Mouse (Mus musculus): ENCODE data around the gene Ccdc136. TPM values are rescaled to one million over a fixed set of nuclear protein-coding genes. Genes with fewer than 3 reads are reported as not detected.
"Not testable (repeated sequence)": the region's sequence is repeated elsewhere in the genome, so short reads cannot be mapped to it uniquely, and the experiment has no call there.

The Ccdc136 gene
- 3.3 and 4.0 TPM in 2 replicates for polyA plus RNA-seq (2015; fragmentation: Nextera tagmentation; extraction: Ambion mirVana)

GRCm38 (mm10) chr6:29395910-29396713, at the start of gene Ccdc136:
Gene Ccdc136 (plus strand): TSS chr6:29396309.
- Histone ChIP-seq H3K36me3 (ENCODE audit: control insufficient read depth, insufficient read depth) (no peaks in the 10 kb centered on the region), H3K27ac (ENCODE audit: low read depth, low read length) (no peak within 1 kb of the TSS), H3K4me2 (replicated peaks; ENCODE audit: low read depth) (peak within 1 kb of the TSS; percentile 92), H3K9me3 (ENCODE audit: control insufficient read depth) (no peaks in the 10 kb centered on the region), H3K27me3 (replicated peaks; ENCODE audit: control insufficient read depth, insufficient read depth, low read length) (peaks cover 33% of the 10 kb centered on the region), H3K9ac (ENCODE audit: low read depth, low read length) (peak within 1 kb of the TSS; percentile 40; the same call in 1 of the 2 replicates), H3K4me1 (replicated peaks; ENCODE audit: control insufficient read depth, insufficient read depth, low read length) (0 out of 2 replicates have a peak, but pooled peaks cover 3% of the 10 kb centered on the region), H3K4me3 (ENCODE audit: low read depth, low read length) (peak within 1 kb of the TSS; percentile 56)
- ATAC-seq = peak; percentile 79
- under 1% methylated on average over 46 of the region's 49 CpGs for WGBS
- no peak for TF ChIP-seq CTCF (IDR thresholded peaks at IDR 0.05; ENCODE audit: low read depth)

- H3K9ac ChIP-seq (ENCODE audit: low read depth, low read length); H3K9me3 ChIP-seq (ENCODE audit: control insufficient read depth); H3K36me3 ChIP-seq (ENCODE audit: control insufficient read depth, insufficient read depth); H3K27ac ChIP-seq (ENCODE audit: low read depth, low read length); ATAC-seq; H3K4me3 ChIP-seq (ENCODE audit: low read depth, low read length); H3K4me2 ChIP-seq (replicated peaks; ENCODE audit: low read depth); H3K4me1 ChIP-seq (replicated peaks; ENCODE audit: control insufficient read depth, insufficient read depth, low read length); H3K27me3 ChIP-seq (replicated peaks; ENCODE audit: control insufficient read depth, insufficient read depth, low read length): not testable (repeated sequence)
- WGBS = 92% methylated on average over 2 of the region's 2 CpGs
Observed at GRCm38 (mm10) chr6:29346512-29346911, 49.6 kb upstream of the Ccdc136 start.

DNA sequence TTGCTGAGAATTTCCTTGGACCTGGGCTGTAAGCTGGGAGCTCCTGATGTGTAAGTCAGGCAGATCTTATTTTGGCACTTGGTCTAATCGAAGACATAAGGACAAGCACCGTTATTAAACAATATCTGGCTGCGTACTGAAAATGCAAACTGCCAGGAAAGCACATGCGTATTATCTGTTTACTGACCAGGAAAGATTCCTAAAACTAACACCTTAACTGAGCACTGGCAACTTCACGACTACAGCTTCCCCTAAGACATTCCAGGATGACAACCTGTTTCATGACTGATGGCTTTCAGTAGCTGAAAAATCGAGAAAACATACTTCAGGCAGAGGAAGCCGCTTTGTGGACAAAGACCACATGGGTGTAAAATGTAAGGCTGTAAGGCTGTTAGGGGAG, 48.9 kb upstream of the Ccdc136 start:
- 29% methylated on average over 7 of the region's 7 CpGs for WGBS
- Histone ChIP-seq H3K4me3 (ENCODE audit: low read depth, low read length) (peak overlapping the region; percentile 80), H3K27ac (ENCODE audit: low read depth, low read length) (peak overlapping the region; percentile 87), H3K4me1 (replicated peaks; ENCODE audit: control insufficient read depth, insufficient read depth, low read length) (no peaks in the 10 kb centered on the region), H3K9me3 (ENCODE audit: control insufficient read depth) (no peaks in the 10 kb centered on the region), H3K9ac (ENCODE audit: low read depth, low read length) (peak overlapping the region; percentile 88), H3K36me3 (ENCODE audit: control insufficient read depth, insufficient read depth) (no peaks in the 10 kb centered on the region), H3K27me3 (replicated peaks; ENCODE audit: control insufficient read depth, insufficient read depth, low read length) (no peaks in the 10 kb centered on the region), H3K4me2 (replicated peaks; ENCODE audit: low read depth) (peak overlapping the region; percentile 67)
- ATAC-seq = no peak
- TF ChIP-seq CTCF (IDR thresholded peaks at IDR 0.05; ENCODE audit: low read depth) = no peak

- no peak for TF ChIP-seq CTCF (IDR thresholded peaks at IDR 0.05; ENCODE audit: low read depth)
- no peaks in the 10 kb centered on the region for H3K4me1 ChIP-seq (replicated peaks; ENCODE audit: control insufficient read depth, insufficient read depth, low read length)
- WGBS = under 1% methylated on average over 51 of the region's 55 CpGs
- ATAC-seq = peak; percentile 99
- H3K36me3 ChIP-seq (ENCODE audit: control insufficient read depth, insufficient read depth) = no peaks in the 10 kb centered on the region
- peak within 1 kb of the TSS; percentile 80 for H3K4me3 ChIP-seq (ENCODE audit: low read depth, low read length)
- peak within 1 kb of the TSS; percentile 67 for H3K4me2 ChIP-seq (replicated peaks; ENCODE audit: low read depth)
- peak within 1 kb of the TSS; percentile 88 for H3K9ac ChIP-seq (ENCODE audit: low read depth, low read length)
- H3K27me3 ChIP-seq (replicated peaks; ENCODE audit: control insufficient read depth, insufficient read depth, low read length) = no peaks in the 10 kb centered on the region
- no peaks in the 10 kb centered on the region for H3K9me3 ChIP-seq (ENCODE audit: control insufficient read depth)
- H3K27ac ChIP-seq (ENCODE audit: low read depth, low read length) = peak within 1 kb of the TSS; percentile 87
Observed at GRCm38 (mm10) chr6:29347665-29348370, 48.3 kb upstream of the Ccdc136 start, which contains the start of gene Calu. Gene Calu (plus strand): TSS chr6:29348069.

GRCm38 (mm10) chr6:29348371-29348724, 47.8 kb upstream of the Ccdc136 start:
- no peaks in the 10 kb centered on the region for H3K36me3 ChIP-seq (ENCODE audit: control insufficient read depth, insufficient read depth)
- ATAC-seq = no peak

DNA sequence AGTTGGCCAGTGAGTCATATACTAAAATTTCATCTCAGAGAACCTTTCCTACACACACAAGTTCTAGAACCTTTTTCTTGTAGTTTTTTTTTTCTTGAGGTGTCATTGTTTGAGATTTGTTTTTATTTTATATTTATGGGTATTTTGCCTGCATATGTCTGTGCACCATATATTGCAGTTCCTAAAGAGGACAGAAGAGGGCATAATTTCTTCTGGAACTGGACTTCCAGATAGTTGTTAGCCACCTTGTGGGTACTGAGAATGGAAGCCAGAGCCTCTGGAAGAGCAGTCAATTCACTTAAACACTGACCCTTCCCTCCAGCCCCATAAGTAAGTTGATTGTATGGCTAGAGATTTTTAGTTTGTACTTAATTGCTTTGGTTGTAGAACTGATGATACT, 44.5 kb upstream of the Ccdc136 start:
- peak; percentile 53 for TF ChIP-seq CTCF (IDR thresholded peaks at IDR 0.05; ENCODE audit: low read depth)
- no peaks in the 10 kb centered on the region for H3K4me1 ChIP-seq (replicated peaks; ENCODE audit: control insufficient read depth, insufficient read depth, low read length)
- H3K9me3 ChIP-seq (ENCODE audit: control insufficient read depth) = no peaks in the 10 kb centered on the region
- no peak for ATAC-seq
- no peak overlapping the region for H3K4me2 ChIP-seq (replicated peaks; ENCODE audit: low read depth)
- H3K9ac ChIP-seq (ENCODE audit: low read depth, low read length) = no peak overlapping the region
- H3K4me3 ChIP-seq (ENCODE audit: low read depth, low read length) = no peak overlapping the region
- H3K27me3 ChIP-seq (replicated peaks; ENCODE audit: control insufficient read depth, insufficient read depth, low read length) = no peaks in the 10 kb centered on the region
- no peak overlapping the region for H3K27ac ChIP-seq (ENCODE audit: low read depth, low read length)
- H3K36me3 ChIP-seq (ENCODE audit: control insufficient read depth, insufficient read depth) = no peaks in the 10 kb centered on the region

More at GRCm38 (mm10) chr6:29348371-29348724, 47.8 kb upstream of the Ccdc136 start:
- 0% methylated on average over 15 of the region's 15 CpGs for WGBS
- TF ChIP-seq CTCF (IDR thresholded peaks at IDR 0.05; ENCODE audit: low read depth) = no peak
- Histone ChIP-seq H3K27ac (ENCODE audit: low read depth, low read length) (peak overlapping the region; percentile 76; the same call in 1 of the 2 replicates), H3K9ac (ENCODE audit: low read depth, low read length) (peak overlapping the region; percentile 88), H3K4me1 (replicated peaks; ENCODE audit: control insufficient read depth, insufficient read depth, low read length) (no peaks in the 10 kb centered on the region), H3K4me2 (replicated peaks; ENCODE audit: low read depth) (peak overlapping the region; percentile 67), H3K9me3 (ENCODE audit: control insufficient read depth) (no peaks in the 10 kb centered on the region), H3K4me3 (ENCODE audit: low read depth, low read length) (peak overlapping the region; percentile 80), H3K27me3 (replicated peaks; ENCODE audit: control insufficient read depth, insufficient read depth, low read length) (no peaks in the 10 kb centered on the region)
